Mouse (Mus musculus): Measurements from ENCODE around the gene Gm7173. TPM values are rescaled to one million over a fixed set of nuclear protein-coding genes. Genes with fewer than 3 reads are reported as not detected.

The Gm7173 gene
- total RNA-seq (2023) = not detected

DNA sequence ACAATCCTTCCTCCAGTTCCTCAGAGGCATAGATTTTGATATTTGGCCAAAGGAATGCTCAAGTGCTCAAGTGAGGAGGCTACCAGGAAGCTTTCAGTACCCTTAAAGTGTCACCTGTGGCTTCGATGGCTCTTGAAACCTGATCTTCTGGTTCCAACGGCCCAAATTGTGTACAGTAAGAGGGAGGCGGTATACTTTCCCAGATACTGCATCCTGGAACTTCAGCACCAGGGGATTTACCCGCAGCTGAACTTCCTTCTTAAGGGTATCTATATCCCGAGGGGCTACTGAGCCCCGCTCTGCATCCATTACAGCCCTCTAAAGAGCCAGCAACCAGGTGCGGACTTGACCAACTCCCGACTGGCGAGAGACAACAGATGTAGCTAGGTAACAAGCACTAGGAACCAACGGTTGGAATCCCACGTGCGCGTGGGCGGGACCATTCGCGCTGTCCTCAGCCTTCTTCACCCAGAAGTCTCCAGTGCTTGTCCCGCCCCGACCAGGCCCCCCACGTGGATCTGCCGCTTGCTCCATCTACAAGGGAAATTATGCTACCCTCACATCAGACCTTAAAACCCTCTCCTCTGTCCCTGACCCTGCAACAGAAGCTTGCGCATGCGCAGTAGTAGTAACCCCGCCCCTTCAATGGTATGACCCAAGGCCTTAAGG lies at the start of gene Gm7173:
Gm7173 (minus strand) TSS at position 309 of the 669 bp plus-strand sequence.

Other genes with a start within 250 kb of the Gm7173 start
- gene Mageb16, start 154.2 kb upstream of the Gm7173 start, total RNA-seq (2023) = not detected

Data from CD8-positive naive resting alpha-beta T cell, adult 57 days (primary cell).